Mouse (Mus musculus) E14TG2a.4 (cell line): ENCODE measurements around the gene Itfg2.

ENCODE experiments used
- CTCF ChIP-seq: conservative IDR thresholded peaks from 2 replicates; pipeline ENCODE4 v1.5.1; 2014; ENCODE audit warnings: low read length
- NANOG ChIP-seq: IDR thresholded peaks from 2 replicates; pipeline ENCODE4 v1.6.1; 2014; ENCODE audit warnings: borderline replicate concordance, low read length, mixed read lengths
- POU5F1 ChIP-seq: IDR thresholded peaks from 2 replicates; pipeline ENCODE4 v1.6.1; 2014; ENCODE audit warnings: low read length, borderline replicate concordance

- TF ChIP-seq CTCF (no peak), POU5F1 (no peak), NANOG (no peak)
Measured at GRCm38 (mm10) chr6:128437288-128437687, 12.6 kb upstream of the Itfg2 start.
